Mouse (Mus musculus) left cerebral cortex, postnatal 4 days (tissue): ENCODE measurements at regions not wholly inside any gene's neighbourhood (a gene's known extent, or its start where the extent isn't known, plus 50 kb on each side); places are given as distances from the start of the nearest gene placed in this dataset.
A peak's percentile ranks its signal among the peaks of the same experiment; 100 is the strongest.

ENCODE experiments used
- DNase-seq: peaks from one replicate; pipeline ENCODE4 v3.0.0-alpha.2; 2022
- intact Hi-C: fragments of 180-260 bp; cut with DNase I; formaldehyde crosslinking; loops from one replicate; pipeline ENCODE4 v1.15.1; 2025

- no peak for DNase-seq
- intact Hi-C loops: no loop called here
Observed at GRCm38 (mm10) chr16:63287655-63288054, 433.5 kb downstream of the Pros1 start.

GRCm38 (mm10) chr16:63311676-63312075, 457.6 kb downstream of the Pros1 start:
- intact Hi-C loops: no loop called here
- DNase-seq: no peak

- intact Hi-C loops: no loop called here
- no peak for DNase-seq
Observed at GRCm38 (mm10) chr16:63313544-63313943, 459.4 kb downstream of the Pros1 start.

- no peak for DNase-seq
Observed at GRCm38 (mm10) chr16:63319602-63320001, 465.5 kb downstream of the Pros1 start.

GRCm38 (mm10) chr16:63351511-63352125, 497.5 kb downstream of the Pros1 start:
- DNase-seq: peak; percentile 74
- intact Hi-C loops: no loop called here

More at GRCm38 (mm10) chr16:63319602-63320001, 465.5 kb downstream of the Pros1 start:
- intact Hi-C loops: no loop called here

- intact Hi-C loops: no loop called here
- DNase-seq: no peak
Observed at GRCm38 (mm10) chr16:63369868-63370267, 494.1 kb downstream of the Epha3 start.

- intact Hi-C loops: no loop called here
- no peak for DNase-seq
Observed at GRCm38 (mm10) chr16:63371275-63371674, 492.7 kb downstream of the Epha3 start.

GRCm38 (mm10) chr16:63404976-63405375, 459.0 kb downstream of the Epha3 start:
- no peak for DNase-seq
- intact Hi-C loops: no loop called here

GRCm38 (mm10) chr16:63412656-63413055, 451.3 kb downstream of the Epha3 start:
- intact Hi-C loops: no loop called here
- no peak for DNase-seq

- intact Hi-C loops: no loop called here
- no peak for DNase-seq
Observed at GRCm38 (mm10) chr16:63452301-63452700, 411.7 kb downstream of the Epha3 start.

- intact Hi-C loops: no loop called here
- DNase-seq: no peak
Observed at GRCm38 (mm10) chr16:63466615-63467014, 397.4 kb downstream of the Epha3 start.

GRCm38 (mm10) chr16:63468851-63469250, 395.1 kb downstream of the Epha3 start:
- no peak for DNase-seq

More at GRCm38 (mm10) chr16:63468851-63469250, 395.1 kb downstream of the Epha3 start:
- intact Hi-C loops: no loop called here
